Mouse (Mus musculus): ENCODE measurements at regions not wholly inside any gene's neighbourhood (a gene's known extent, or its start where the extent isn't known, plus 50 kb on each side); places are given as distances from the start of the nearest gene placed in this dataset.

DNA sequence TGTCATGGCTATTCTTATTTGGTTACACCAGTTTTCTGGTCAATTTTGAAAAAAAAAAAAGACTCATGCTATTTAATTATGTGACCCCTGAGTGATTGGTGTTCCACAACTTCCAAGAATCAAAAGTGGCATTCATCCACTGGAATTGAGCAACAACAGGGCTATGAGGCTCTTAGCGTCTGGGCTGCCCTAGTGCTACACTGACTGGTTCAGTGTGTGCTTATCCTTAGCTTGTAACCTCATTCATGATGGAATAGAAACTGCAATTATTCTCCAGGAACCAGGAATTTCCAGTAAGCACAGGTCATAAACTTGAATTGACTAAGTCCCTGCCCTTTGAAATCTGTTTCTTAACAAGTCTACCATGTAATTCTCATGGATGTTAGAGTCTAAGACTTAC lies 428.9 kb downstream of the Isl1 start:
- H3K4me2 ChIP-seq (ENCODE audit: insufficient read depth, low read depth, poor library complexity, severe bottlenecking): no peak overlapping the region
- dilution Hi-C loops (cut with MboI; ENCODE audit: extremely low pct_ligation_motif_present, extremely low pct_unique_long_range_greater_than_20kb, low sequenced_read_pairs) (no loop called here), in situ Hi-C loops (cut with MboI; ENCODE audit: low pct_ligation_motif_present, low pct_unique_long_range_greater_than_20kb, low sequenced_read_pairs) (no loop called here)
- H3K27me3 ChIP-seq (replicated peaks): no peaks in the 10 kb centered on the region
- peaks cover 20% of the 10 kb centered on the region for H3K9me3 ChIP-seq (replicated peaks; ENCODE audit: low read length)
- DNase-seq (ENCODE audit: extremely low read depth): no peak
- H3K36me3 ChIP-seq (replicated peaks in 1 of 2; ENCODE audit: control insufficient read depth in 1 of 2, insufficient read depth in 1 of 2, low read length in 1 of 2): no peaks in the 10 kb centered on the region
- H3K27ac ChIP-seq (ENCODE audit: insufficient read depth, low read depth): no peak overlapping the region
- no peak for TF ChIP-seq IRF4 (IDR thresholded peaks at IDR 0.05; ENCODE audit: low read depth, low read length)
- TF ChIP-seq POLR2A (IDR thresholded peaks at IDR 0.05; ENCODE audit: low read depth, low read length): no peak
- TF ChIP-seq NRF1 (IDR thresholded peaks at IDR 0.05; ENCODE audit: low read depth, low read length): no peak
- TF ChIP-seq RCOR1 (conservative IDR thresholded peaks at IDR 0.05; ENCODE audit: low read depth, low read length): no peak
- TF ChIP-seq KAT2A (IDR thresholded peaks at IDR 0.05; ENCODE audit: insufficient replicate concordance, low read length): no peak
- TF ChIP-seq JUN (IDR thresholded peaks at IDR 0.05; ENCODE audit: insufficient read depth, low read depth, low read length): no peak
- TF ChIP-seq UBTF (IDR thresholded peaks at IDR 0.05; ENCODE audit: low read depth, low read length): no peak
- TF ChIP-seq BHLHE40 (IDR thresholded peaks at IDR 0.05; ENCODE audit: low read depth, low read length): no peak
- no peak for TF ChIP-seq USF1 (IDR thresholded peaks at IDR 0.05; ENCODE audit: low read depth, low read length)
- no peak for TF ChIP-seq MYC (IDR thresholded peaks at IDR 0.05; ENCODE audit: low read depth, low read length)
- H3K79me2 ChIP-seq (replicated peaks; ENCODE audit: control insufficient read depth, extremely low read depth, insufficient read depth, poor library complexity, severe bottlenecking): no peaks in the 10 kb centered on the region
- no peak overlapping the region for H3K9ac ChIP-seq (ENCODE audit: insufficient read depth, low read depth)
- H3K4me3 ChIP-seq (replicated peaks in 1 of 3; ENCODE audit: low read depth in 2 of 3, low read length in 2 of 3, poor library complexity in 1 of 3): no peak overlapping the region
- H3K4me1 ChIP-seq (ENCODE audit: control insufficient read depth in 1 of 2, insufficient read depth in 2 of 2): no peaks in the 10 kb centered on the region

DNA sequence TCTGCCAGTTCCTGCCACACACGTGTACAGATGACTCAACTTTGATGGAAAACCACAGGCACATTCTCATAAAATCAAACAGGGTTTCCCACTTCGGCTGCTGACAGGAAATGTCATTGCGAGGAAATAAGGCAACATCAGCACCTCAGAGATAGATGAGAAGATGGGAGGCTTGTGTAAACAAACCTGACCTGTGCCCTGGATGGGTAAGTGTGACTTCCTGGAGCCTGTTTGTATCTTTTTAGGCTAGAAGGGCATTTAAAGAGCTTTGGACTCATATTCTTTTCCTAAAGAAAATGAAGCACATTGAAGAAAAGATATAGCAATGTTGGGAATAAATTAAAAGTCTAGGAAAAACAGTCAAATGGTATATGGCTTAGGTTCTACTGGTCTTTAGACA lies 449.0 kb downstream of the Isl1 start:
- H3K79me2 ChIP-seq (replicated peaks; ENCODE audit: control insufficient read depth, extremely low read depth, insufficient read depth, poor library complexity, severe bottlenecking): no peaks in the 10 kb centered on the region

GRCm38 (mm10) chr13:115856632-115857031 lies 452.9 kb downstream of the Isl1 start:
- H3K9ac ChIP-seq (ENCODE audit: insufficient read depth, low read depth): no peak overlapping the region
- H3K9me3 ChIP-seq (replicated peaks; ENCODE audit: low read length): peaks cover 28% of the 10 kb centered on the region
- TF ChIP-seq MAZ (IDR thresholded peaks at IDR 0.05; ENCODE audit: low read depth, low read length): no peak
- no peak for TF ChIP-seq CHD2 (IDR thresholded peaks at IDR 0.05; ENCODE audit: low read length)
- no peak for TF ChIP-seq GABPA (IDR thresholded peaks at IDR 0.05; ENCODE audit: insufficient replicate concordance, low read depth, low read length)
- no peak for TF ChIP-seq MEF2A (IDR thresholded peaks at IDR 0.05; ENCODE audit: borderline replicate concordance, low read depth, low read length)
- no peak for TF ChIP-seq NRF1 (IDR thresholded peaks at IDR 0.05; ENCODE audit: low read depth, low read length)
- no peak for TF ChIP-seq USF2 (conservative IDR thresholded peaks at IDR 0.05; ENCODE audit: low read depth, low read length)
- no peak for TF ChIP-seq POLR2AphosphoS2 (IDR thresholded peaks at IDR 0.05; ENCODE audit: low read depth, low read length)
- TF ChIP-seq ZNF384 (IDR thresholded peaks at IDR 0.05; ENCODE audit: low read depth, low read length): no peak
- TF ChIP-seq HCFC1 (IDR thresholded peaks at IDR 0.05; ENCODE audit: low read depth, low read length): no peak
- TF ChIP-seq CHD1 (IDR thresholded peaks at IDR 0.05; ENCODE audit: low read depth, low read length): no peak
- TF ChIP-seq TBP (conservative IDR thresholded peaks at IDR 0.05; ENCODE audit: low read depth, low read length): no peak
- TF ChIP-seq KAT2A (IDR thresholded peaks at IDR 0.05; ENCODE audit: insufficient replicate concordance, low read length): no peak
- TF ChIP-seq RCOR1 (conservative IDR thresholded peaks at IDR 0.05; ENCODE audit: low read depth, low read length): no peak
- TF ChIP-seq IRF4 (IDR thresholded peaks at IDR 0.05; ENCODE audit: low read depth, low read length): no peak
- no peak for TF ChIP-seq CTCF (conservative IDR thresholded peaks at IDR 0.05 in 1 of 2, IDR thresholded peaks at IDR 0.05 in 1 of 2; ENCODE audit: low read depth in 2 of 2, low read length in 2 of 2)
- TF ChIP-seq SIN3A (IDR thresholded peaks at IDR 0.05; ENCODE audit: low read length): no peak
- TF ChIP-seq MXI1 (IDR thresholded peaks at IDR 0.05; ENCODE audit: low read depth, low read length): no peak
- no peaks in the 10 kb centered on the region for H3K36me3 ChIP-seq (replicated peaks in 1 of 2; ENCODE audit: control insufficient read depth in 1 of 2, insufficient read depth in 1 of 2, low read length in 1 of 2)
- no peak overlapping the region for H3K4me2 ChIP-seq (ENCODE audit: insufficient read depth, low read depth, poor library complexity, severe bottlenecking)
- no peak for DNase-seq (ENCODE audit: extremely low read depth)
- H3K27ac ChIP-seq (ENCODE audit: insufficient read depth, low read depth): no peak overlapping the region
- in situ Hi-C loops (cut with MboI; ENCODE audit: low pct_ligation_motif_present, low pct_unique_long_range_greater_than_20kb, low sequenced_read_pairs) (no loop called here), dilution Hi-C loops (cut with MboI; ENCODE audit: extremely low pct_ligation_motif_present, extremely low pct_unique_long_range_greater_than_20kb, low sequenced_read_pairs) (no loop called here)
- H3K4me1 ChIP-seq (ENCODE audit: control insufficient read depth in 1 of 2, insufficient read depth in 2 of 2): no peaks in the 10 kb centered on the region
- H3K4me3 ChIP-seq (replicated peaks in 1 of 3; ENCODE audit: low read depth in 2 of 3, low read length in 2 of 3, poor library complexity in 1 of 3): no peak overlapping the region
- no peaks in the 10 kb centered on the region for H3K27me3 ChIP-seq (replicated peaks)
- H3K79me2 ChIP-seq (replicated peaks; ENCODE audit: control insufficient read depth, extremely low read depth, insufficient read depth, poor library complexity, severe bottlenecking): no peaks in the 10 kb centered on the region

More for the DNA sequence above, 449.0 kb downstream of the Isl1 start:
- no peak for TF ChIP-seq MAFK (IDR thresholded peaks at IDR 0.05; ENCODE audit: insufficient replicate concordance, low read length)
- TF ChIP-seq ZMIZ1 (IDR thresholded peaks at IDR 0.05; ENCODE audit: low read depth, low read length): no peak
- H3K4me3 ChIP-seq (replicated peaks in 1 of 3; ENCODE audit: low read depth in 2 of 3, low read length in 2 of 3, poor library complexity in 1 of 3): no peak overlapping the region
- no peaks in the 10 kb centered on the region for H3K4me1 ChIP-seq (ENCODE audit: control insufficient read depth in 1 of 2, insufficient read depth in 2 of 2)
- DNase-seq (ENCODE audit: extremely low read depth): no peak
- in situ Hi-C loops (cut with MboI; ENCODE audit: low pct_ligation_motif_present, low pct_unique_long_range_greater_than_20kb, low sequenced_read_pairs): no loop called here
- H3K4me2 ChIP-seq (ENCODE audit: insufficient read depth, low read depth, poor library complexity, severe bottlenecking): no peak overlapping the region
- H3K27me3 ChIP-seq (replicated peaks): no peaks in the 10 kb centered on the region
- no peak overlapping the region for H3K9ac ChIP-seq (ENCODE audit: insufficient read depth, low read depth)
- no peak overlapping the region for H3K27ac ChIP-seq (ENCODE audit: insufficient read depth, low read depth)
- dilution Hi-C loops (cut with MboI; ENCODE audit: extremely low pct_ligation_motif_present, extremely low pct_unique_long_range_greater_than_20kb, low sequenced_read_pairs): no loop called here
- H3K36me3 ChIP-seq (replicated peaks in 1 of 2; ENCODE audit: control insufficient read depth in 1 of 2, insufficient read depth in 1 of 2, low read length in 1 of 2): no peaks in the 10 kb centered on the region
- peaks cover 42% of the 10 kb centered on the region for H3K9me3 ChIP-seq (replicated peaks; ENCODE audit: low read length)
